Mouse (Mus musculus): ENCODE measurements around the gene Gm48551. TPM values are rescaled to one million over a fixed set of nuclear protein-coding genes. Genes with fewer than 3 reads are reported as not detected.
A peak's percentile ranks its signal among the peaks of the same experiment; 100 is the strongest.

Gene Gm48551
- total RNA-seq, 2 experiments from 2014 or later = 0.41 to 0.47 TPM

DNA sequence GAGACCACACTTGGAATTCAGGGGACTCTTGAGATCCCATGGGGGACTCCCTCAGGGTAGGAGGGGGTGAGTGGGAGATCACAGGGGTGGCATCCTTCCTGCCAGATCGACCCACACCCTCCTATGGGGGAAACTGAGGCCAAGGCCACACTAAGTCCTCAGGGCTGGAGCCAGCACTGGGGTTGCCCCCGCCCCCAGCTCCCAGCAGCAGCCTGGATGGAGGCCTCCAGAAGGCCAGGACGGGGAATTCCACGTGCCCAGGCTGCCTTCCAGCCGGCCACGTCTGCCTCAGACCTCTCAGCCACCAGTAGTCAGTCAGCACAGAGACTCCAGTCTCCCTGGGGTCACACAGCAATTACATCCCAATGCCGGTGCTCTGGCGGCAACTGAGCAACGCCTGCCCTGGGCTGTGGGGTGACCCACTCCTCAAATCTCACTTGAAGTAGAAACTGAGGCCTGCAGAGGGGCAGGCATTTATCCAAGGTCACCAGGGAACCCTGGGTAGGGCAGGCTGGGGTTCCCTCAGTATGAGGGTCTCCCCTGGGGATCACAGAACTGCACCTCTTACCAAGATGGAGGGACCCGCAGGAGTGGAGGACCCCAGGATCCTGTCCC is 41.1 kb downstream of the Gm48551 start:
- peak; percentile 82 for DNase-seq
- intact Hi-C loops (cut with DNase I; ENCODE audit: low total_unique reads) = no loop called here

DNA sequence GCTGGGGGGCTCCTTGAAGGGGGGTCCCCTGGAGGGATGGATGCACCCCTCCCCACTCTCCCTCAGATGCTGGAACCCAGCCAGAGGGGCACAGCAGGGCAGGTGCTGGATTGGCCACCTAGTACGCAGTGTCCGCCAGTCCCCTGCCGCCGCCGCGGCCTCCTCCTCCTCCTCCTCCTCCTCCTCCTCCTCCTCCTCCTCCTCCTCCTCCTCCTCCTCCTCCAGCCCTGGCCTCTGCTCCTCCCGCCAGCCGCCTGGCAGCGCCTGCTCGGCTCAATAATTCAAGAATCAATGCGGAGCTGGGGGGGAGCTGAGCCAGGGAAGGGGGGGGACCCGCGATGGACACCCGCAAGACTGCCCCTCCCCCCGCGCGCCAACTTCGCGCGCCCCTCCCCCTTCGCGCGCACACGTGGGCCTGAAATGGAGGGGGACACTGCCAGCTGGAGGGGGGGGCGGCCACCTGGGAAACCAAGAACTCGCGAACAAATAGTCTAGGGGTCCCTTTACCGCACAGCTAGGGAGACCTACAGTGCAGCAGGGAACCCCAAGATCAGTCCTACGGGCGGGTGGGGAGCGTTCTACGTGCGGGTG is 41.9 kb downstream of the Gm48551 start:
- peak; percentile 66 for DNase-seq
- intact Hi-C loops (cut with DNase I; ENCODE audit: low total_unique reads) = no loop called here

DNA sequence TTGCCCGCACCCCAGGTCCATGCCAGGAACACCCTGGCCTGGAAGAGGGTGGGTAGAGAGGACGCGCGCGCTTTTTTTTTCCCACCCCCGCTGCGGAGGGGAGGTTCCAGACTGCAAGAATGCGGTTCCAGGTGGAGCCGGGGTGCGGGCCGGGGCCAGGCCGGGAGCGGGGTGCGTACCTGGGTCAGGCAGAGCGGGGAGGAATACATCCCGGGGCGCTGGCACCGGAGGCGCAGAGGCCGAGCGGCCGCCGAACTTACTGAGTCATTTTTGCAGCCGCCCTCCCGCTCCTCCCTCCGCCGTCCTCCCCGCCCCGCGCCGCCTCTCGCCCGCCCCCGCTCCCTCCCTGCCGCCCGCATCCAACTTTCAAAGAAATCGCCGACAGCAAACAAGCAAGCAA is 42.6 kb downstream of the Gm48551 start:
- DNase-seq = peak; percentile 83
- intact Hi-C loops (cut with DNase I; ENCODE audit: low total_unique reads) = no loop called here

DNA sequence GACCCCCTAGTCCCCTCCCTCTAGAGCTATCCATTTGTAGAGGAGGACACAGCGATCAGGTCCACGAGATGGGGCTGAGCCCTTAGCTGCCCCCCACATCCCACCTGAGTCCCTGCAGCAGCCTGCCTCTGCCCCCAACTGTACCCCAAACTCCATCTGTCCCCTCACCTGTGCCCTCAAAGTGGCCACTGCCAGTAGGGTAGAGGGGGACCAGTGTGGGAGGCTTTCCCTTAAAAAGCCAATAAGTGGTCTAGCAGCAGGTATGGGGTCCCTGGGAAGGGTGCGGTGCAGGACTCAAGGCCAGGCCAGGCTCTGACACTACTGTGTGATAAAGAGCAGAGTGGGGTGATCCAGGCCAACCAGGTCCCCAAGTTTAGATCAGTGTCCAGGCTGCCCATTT is 43.1 kb downstream of the Gm48551 start:
- intact Hi-C loops (cut with DNase I; ENCODE audit: low total_unique reads) = no loop called here
- DNase-seq = peak; percentile 6

DNA sequence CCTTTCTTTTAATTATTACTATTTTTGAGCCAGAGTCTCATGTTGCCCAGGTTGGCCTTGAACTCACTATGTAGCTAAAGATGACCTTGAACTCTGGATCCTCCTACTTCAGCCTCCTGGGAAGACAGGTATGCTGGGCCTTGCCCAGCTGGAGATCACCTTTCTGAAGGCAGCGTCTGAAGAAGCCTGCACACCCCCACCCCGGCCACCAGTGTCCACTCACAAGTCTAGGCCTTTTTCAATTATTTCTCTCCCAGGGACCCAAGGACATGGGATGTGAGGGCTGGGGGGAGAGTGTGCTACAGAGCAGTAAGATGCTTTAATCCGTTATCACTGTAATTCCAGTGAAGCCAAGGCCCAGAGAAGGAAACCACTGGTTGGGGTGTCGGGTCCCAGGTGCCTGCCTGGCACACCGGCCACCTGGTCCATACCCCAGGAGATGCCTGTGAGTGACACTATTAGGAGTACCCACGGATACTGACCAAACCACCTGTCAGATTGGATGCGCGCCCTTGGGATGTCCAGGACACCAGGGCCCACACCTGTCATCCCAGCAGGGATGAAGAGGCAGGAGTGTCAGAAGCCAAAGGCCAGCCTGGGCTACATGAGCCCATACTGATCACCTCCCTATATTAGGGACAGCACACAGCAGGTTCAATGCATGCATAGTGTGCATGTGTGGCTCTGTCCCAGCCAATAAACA is 43.7 kb downstream of the Gm48551 start:
- intact Hi-C loops (cut with DNase I; ENCODE audit: low total_unique reads) = no loop called here
- peak; percentile 27 for DNase-seq

DNA sequence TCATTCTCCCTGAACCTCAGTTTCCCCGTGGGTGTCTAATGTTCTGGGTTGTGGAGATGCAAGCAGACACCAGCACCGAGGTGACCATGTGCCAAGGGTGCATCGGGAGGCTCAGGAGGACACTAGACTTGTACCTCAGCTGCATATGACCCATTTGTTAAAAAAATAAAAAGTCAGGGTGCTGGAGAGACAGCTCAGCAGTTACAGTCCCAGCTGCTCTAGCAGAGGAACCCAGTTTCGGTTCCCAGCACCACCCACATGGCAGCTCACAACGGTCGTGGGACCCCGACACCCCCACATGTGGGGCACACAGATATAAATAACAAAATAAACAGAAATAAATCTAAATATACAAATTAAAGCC is 44.2 kb downstream of the Gm48551 start:
- intact Hi-C loops (cut with DNase I; ENCODE audit: low total_unique reads) = no loop called here

DNA sequence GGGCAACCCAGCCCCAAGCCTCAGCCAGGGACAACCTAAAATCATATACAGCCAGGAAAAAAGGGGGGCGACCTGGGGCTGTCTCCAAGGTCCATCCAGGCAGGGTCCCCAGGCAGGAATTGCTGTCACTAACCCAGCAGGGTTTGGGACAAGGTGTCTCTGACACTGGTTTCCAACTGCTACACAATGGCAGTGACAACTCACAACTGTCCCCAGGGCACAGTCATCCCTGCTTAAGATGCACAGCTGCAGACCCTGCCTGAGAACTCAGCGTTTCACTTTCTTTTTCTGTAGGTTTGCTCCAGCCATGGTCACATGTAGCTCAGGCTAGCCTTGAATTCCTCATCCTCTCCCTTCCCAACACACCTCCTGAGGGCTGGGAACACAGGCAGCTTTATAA is 44.8 kb downstream of the Gm48551 start:
- DNase-seq = peak; percentile 5

More for the DNA sequence above, 44.2 kb downstream of the Gm48551 start:
- peak; percentile 3 for DNase-seq

DNA sequence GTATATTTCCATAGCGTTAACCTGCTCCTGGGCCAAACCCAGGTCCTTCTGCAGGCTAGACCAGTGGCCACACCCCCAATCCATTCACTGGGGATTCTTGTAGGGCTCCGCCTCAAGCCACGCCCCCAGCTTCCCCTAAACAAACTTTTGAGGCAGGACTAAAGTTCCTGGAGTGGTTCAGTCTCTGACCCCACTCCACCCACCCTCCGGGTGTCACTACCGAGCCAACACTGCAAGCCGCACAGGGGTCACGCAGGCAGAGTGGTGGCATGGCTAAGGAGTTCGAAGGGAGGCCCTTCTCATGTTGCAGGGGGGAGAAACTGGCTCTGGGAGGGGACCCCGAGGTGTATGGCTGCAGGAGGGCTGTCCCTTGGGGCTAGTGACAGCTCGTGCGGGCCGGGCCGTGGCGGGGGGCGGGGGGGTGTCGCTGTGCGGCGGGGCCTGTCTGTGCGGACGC is 45.4 kb downstream of the Gm48551 start:
- intact Hi-C loops (cut with DNase I; ENCODE audit: low total_unique reads) = no loop called here
- peak; percentile 86 for DNase-seq

More for the DNA sequence above, 44.8 kb downstream of the Gm48551 start:
- intact Hi-C loops (cut with DNase I; ENCODE audit: low total_unique reads) = no loop called here

DNA sequence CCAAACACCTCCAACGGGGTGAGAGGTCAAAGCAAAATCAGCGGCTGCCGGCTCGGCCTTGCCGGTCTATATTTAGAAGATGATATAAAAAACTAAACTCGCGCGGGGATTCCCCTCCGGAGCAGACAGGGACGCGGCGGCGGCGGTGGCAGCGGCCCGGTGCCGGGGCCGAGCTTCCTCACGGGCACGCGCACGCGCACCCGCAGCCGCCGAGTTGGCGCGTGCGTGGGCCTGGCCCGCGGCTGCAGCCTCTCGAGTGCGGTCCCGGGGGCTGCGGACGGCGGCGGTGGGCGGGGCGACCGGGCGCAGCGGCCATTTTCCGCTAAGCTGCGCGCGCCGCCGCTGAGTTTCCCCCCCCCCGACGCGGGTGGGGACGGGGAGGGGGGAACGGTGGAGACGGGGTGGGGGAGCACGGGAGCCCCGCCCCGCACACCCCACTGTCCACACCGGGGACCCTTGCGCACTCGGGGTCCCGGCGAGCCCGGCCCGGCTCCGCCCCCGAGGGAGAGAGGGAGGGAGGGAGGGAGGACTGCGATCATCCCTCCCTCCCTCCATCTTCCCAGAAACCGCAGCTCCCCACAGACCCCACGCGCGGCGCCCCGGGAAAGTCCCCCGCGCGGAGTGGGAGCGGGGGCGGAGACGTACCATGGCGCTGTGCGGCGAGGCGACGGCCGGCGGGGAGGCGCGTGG is 46.0 kb downstream of the Gm48551 start:
- peak; percentile 84 for DNase-seq
- intact Hi-C loops (cut with DNase I; ENCODE audit: low total_unique reads) = no loop called here

DNA sequence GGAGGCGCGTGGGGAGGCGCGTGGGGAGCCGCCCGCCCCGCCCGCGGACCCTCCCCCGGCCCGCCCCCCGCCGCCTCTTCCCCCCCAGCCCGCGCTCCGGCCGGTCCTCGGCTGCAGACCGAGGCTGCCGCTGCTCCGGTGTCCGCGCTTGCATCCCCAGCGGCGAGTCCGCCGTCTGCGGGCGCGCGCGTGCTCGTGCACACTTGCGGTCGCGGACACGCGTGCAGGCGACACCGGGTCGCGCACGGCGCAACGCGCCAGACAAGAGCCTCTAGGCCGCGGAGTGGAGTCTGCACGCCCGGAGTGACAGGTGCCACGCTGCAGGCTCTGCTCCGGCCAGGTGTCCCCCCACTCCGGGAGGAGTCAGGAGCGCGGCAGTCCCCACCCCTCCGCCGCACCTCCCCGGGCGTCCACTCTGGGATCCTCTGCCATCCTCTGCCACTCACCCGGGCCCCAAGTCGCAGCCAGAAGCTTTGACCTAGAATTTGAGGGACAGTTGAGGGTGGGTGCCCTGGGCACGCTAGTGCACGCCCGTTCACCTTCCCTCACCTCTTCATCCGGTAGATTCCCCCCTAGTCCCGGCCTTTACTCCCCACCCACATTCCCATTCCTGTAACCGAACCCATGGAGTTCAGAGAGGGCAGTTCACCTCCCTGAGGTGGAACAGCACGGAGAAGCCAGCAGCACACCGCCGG is 46.7 kb downstream of the Gm48551 start:
- intact Hi-C loops (cut with DNase I; ENCODE audit: low total_unique reads) = no loop called here

DNA sequence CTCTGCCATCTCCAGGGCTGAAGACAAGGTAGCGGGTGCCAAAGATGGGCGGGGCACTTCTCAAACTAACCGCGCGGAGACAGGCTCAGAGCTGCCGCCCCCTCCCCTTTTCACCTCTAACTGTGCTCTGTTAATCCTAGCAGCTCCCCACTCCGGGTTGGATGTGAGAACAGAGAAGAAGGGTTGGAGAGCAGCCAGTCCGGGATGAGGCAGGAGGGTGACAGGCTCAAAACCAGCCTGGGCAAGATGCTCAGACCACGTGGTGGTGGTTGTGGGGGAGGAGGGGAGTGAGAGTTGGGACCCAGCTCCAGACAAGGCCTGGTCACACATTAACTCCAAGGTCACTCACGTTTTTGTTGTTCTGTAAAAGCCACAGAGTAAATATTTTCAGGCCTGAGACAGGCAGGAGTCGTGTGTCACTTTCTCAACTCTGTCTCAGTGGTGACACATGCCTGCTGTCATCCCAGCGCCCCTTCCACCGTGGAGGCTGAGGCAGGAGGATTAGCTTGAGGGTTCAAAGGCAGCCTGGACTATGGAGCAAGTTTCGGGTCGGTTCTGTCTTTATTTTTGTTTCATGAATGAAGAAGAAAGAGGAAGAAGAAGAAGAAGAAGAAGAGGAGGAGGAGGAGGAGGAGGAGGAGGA is 47.4 kb downstream of the Gm48551 start:
- intact Hi-C loops (cut with DNase I; ENCODE audit: low total_unique reads) = no loop called here
- DNase-seq = peak; percentile 37

More for the DNA sequence above, 46.7 kb downstream of the Gm48551 start:
- DNase-seq = peak; percentile 68

DNA sequence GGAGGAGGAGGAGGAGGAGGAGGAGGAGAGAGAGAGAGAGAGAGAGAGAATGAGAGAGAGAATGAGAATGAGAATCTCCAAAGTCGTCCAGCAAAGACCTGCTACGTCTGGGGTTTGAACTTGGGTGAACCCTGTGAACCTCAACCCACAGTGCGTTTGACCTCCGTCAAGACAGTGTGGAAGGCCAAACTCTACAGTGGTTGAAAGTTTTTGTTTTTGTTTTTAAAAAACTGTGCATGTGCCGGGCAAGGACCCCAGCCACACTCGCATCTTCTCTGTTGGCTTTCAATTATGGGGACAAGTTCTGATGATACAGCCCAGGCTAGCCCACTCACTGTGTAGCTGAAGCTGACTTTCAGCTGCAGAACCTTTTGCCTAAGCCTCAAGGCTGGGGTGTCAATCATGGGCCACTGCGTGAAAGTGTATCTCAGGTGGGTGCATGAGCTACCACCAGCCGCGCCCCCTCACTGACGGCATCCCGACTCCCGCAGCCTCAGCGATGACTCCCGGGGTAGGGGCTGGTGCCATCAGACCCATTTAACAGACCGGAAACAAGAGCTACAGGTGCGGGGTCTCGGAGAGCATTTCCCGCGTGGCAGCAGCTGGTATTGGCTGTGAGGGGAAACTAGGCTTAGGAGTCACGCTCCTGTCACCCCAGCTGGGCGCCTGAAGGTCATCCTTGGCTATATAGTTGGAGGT is 48.1 kb downstream of the Gm48551 start:
- peak; percentile 27 for DNase-seq
- intact Hi-C loops (cut with DNase I; ENCODE audit: low total_unique reads) = no loop called here

DNA sequence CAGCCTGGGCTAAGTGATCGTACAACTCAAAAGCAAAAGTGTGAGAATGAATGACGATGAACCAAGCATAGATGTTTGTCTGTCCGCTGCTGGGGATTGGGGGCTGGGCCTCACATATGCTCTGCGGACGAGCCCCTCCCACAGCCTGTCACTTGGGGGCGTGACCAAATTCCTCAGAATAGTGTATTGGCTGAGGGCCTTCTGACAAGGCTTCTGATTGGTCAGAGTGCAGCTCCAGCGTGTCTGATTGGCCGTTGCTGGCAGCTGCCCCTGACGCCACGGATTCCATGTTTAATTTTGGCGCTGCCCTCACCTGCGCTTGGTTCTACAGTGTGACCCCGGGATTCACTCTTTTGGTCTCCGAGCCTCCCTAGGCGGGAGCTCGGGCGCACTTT is 48.6 kb downstream of the Gm48551 start:
- intact Hi-C loops (cut with DNase I; ENCODE audit: low total_unique reads) = no loop called here
- peak; percentile 94 for DNase-seq

DNA sequence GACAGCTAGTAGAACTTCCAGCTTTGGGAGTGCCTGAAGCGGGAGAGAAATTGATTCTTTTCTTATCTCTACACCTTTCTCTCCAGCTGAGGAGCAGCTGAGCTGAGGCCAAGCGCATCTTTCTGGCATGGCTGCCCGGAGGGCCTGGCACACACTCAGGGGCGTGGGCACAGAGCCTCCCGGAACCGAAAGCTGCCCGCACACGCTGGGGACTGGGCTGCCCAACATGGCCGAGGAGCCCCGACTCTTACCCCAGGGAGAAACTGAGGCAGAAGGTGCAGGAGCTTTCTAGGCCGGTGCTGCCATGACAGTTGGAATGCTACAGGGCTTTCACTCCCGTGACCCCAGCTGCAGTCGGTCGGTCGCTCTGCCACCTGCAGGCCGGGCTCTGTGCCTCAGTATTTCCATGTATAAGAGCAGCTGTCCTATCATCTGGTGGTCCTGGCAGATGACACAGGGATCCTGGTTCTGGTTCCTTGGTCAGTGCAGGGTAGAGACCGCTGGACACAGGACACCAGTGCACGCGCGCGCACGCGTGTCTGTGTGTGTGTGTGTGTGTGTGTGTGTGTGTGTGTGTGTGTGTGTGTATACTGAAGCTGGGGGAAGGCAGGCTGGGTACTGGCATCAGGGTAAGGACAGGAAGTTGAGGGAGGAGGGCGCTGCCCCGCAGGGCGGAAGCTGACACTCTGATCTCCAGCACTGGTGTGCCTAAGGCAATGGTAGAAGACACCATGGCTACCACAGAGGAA is 49.4 kb downstream of the Gm48551 start:
- peak; percentile 75 for DNase-seq
- intact Hi-C loops (cut with DNase I; ENCODE audit: low total_unique reads) = no loop called here

DNA sequence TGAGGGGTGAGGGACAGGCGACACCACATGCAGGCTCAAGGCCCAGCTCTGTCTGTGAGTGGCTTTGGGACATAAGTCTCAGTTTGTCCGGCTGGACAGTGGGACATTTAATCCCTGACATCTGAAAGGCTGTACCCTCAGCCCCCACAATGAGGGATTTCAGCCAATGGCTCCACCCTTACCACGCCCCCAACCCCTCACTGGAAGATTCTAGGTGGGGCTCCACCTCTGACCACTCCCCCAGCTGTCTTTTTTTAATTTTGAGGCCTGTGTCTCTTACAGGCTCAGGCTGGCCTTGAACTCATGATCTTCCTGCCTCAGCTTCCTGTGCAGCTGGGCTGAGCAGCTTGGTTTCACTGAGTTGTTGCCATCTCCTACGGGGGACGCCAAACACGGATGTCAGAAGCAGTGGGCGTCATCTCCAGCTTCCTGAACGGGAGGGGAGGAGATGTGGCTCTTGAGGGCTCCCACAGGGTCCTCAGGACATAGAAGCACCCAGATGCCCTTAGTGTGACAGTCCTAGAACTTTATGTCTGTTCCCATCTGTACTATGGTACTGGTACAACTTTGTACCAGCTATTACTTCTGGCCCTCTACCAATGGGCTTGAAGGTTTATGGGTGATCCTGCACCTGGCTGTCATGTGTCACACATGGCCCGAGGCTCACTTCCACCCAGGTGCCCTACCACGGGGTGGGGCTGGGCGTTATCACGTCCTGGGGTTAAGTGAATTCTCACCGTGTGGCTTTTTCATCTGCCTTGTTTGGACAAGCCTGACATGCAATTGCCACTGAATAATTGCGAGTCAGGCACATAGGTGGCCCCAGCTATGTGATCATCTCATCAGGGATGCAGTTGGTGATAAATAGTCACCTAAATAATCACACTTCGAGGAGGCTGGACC is 50.3 kb downstream of the Gm48551 start:
- intact Hi-C loops (cut with DNase I; ENCODE audit: low total_unique reads) = no loop called here
- DNase-seq = peak; percentile 33

DNA sequence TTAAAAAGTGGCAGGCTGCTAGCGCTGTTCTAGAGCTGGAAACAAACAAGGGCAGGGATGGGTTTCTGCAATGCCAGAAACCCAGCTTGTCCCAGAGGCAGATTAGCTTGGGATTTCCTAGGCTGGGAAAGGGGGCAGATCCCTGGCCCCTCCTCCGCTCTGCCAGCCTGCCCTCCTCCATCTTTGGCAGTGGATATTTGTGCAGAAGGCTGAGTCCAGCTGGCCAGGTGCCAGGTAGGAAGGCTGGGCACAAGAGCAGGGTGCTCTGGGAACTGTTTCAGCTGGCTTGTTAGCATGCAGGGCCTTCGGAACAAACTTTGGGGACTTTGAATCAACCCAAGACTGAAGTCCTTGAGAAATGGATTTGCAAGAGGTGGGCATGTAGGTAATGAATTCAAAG is 51.2 kb downstream of the Gm48551 start:
- intact Hi-C loops (cut with DNase I; ENCODE audit: low total_unique reads) = no loop called here
- peak; percentile 79 for DNase-seq

DNA sequence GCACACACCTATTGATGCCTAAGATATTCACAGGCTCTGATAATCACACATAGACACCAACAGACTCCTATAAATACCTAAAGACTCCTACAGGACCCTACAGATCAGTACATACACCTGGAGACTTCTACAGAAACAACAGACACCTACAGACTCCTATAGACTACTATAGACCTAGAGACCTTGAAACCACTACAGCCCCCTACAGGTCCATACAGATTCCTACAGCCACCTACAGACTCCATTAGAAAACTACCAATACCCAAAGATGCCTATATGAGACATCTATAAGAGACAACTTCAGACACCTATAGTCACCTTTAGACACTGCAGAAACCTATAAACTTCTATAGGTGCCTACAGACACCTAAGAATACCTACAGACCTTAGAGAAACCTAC is 56.8 kb downstream of the Gm48551 start:
- intact Hi-C loops (cut with DNase I; ENCODE audit: low total_unique reads) = no loop called here
- no peak for DNase-seq

All from gastrocnemius, postnatal 14 days (tissue).